Mouse (Mus musculus): ENCODE data around the gene Cdc14b. TPM values are rescaled to one million over a fixed set of nuclear protein-coding genes. Genes with fewer than 3 reads are reported as not detected.

The Cdc14b gene
- polyA plus RNA-seq, 1 experiment = 4.4 TPM

- no peak for TF ChIP-seq MAX (IDR thresholded peaks at IDR 0.05; ENCODE audit: low read depth)
- no peak for TF ChIP-seq E2F4 (IDR thresholded peaks at IDR 0.05; ENCODE audit: insufficient read depth)
- no peak for TF ChIP-seq TCF12 (IDR thresholded peaks at IDR 0.05; ENCODE audit: insufficient read depth, poor library complexity, severe bottlenecking)
- TF ChIP-seq MYOD1 (IDR thresholded peaks at IDR 0.05; ENCODE audit: control insufficient read depth in 1 of 3, insufficient read length in 2 of 3, low read depth in 2 of 3) = no peak
- TF ChIP-seq TCF3 (IDR thresholded peaks at IDR 0.05; ENCODE audit: insufficient read length, low read depth) = no peak
- no peak for TF ChIP-seq USF1 (IDR thresholded peaks at IDR 0.05; ENCODE audit: low read depth)
- no peak for TF ChIP-seq REST (IDR thresholded peaks at IDR 0.05; ENCODE audit: insufficient read depth, insufficient read length)
- no peak for TF ChIP-seq SRF (IDR thresholded peaks at IDR 0.05; ENCODE audit: control insufficient read depth, insufficient read length, low read depth)
- TF ChIP-seq MYOG (IDR thresholded peaks at IDR 0.05; ENCODE audit: control insufficient read depth in 1 of 3, insufficient read depth in 1 of 3, insufficient read length in 2 of 3, low read depth in 2 of 3) = no peak
- no peak for TF ChIP-seq POLR2A (IDR thresholded peaks at IDR 0.05; ENCODE audit: insufficient read length, low read depth)
- no peaks in the 10 kb centered on the region for H3K36me3 ChIP-seq (ENCODE audit: control insufficient read depth, insufficient read depth)
- no peak overlapping the region for H3ac ChIP-seq (ENCODE audit: control insufficient read depth, insufficient read length)
- peak overlapping the region; percentile 62 for H3K4me2 ChIP-seq (ENCODE audit: low read depth)
- H3K27me3 ChIP-seq (ENCODE audit: control insufficient read depth, insufficient read depth, insufficient read length) = no peaks in the 10 kb centered on the region
- H3K79me2 ChIP-seq (ENCODE audit: control insufficient read depth, insufficient read depth) = peaks cover 9% of the 10 kb centered on the region
- H3K4me3 ChIP-seq = peak overlapping the region; percentile 71
Observed at GRCm38 (mm10) chr13:64311266-64311665, 36.2 kb upstream of the Cdc14b start.

- Histone ChIP-seq H3K4me3 (peak overlapping the region; percentile 71), H3K27me3 (ENCODE audit: control insufficient read depth, insufficient read depth, insufficient read length) (no peaks in the 10 kb centered on the region), H3ac (ENCODE audit: control insufficient read depth, insufficient read length) (no peak overlapping the region), H3K36me3 (ENCODE audit: control insufficient read depth, insufficient read depth) (no peaks in the 10 kb centered on the region), H3K4me2 (ENCODE audit: low read depth) (peak overlapping the region; percentile 62), H3K79me2 (ENCODE audit: control insufficient read depth, insufficient read depth) (peaks cover 9% of the 10 kb centered on the region)
- TF ChIP-seq USF1 (IDR thresholded peaks at IDR 0.05; ENCODE audit: low read depth) = no peak
- TF ChIP-seq POLR2A (IDR thresholded peaks at IDR 0.05; ENCODE audit: insufficient read length, low read depth) = no peak
- no peak for TF ChIP-seq TCF12 (IDR thresholded peaks at IDR 0.05; ENCODE audit: insufficient read depth, poor library complexity, severe bottlenecking)
- no peak for TF ChIP-seq MAX (IDR thresholded peaks at IDR 0.05; ENCODE audit: low read depth)
- no peak for TF ChIP-seq E2F4 (IDR thresholded peaks at IDR 0.05; ENCODE audit: insufficient read depth)
Observed at GRCm38 (mm10) chr13:64310585-64310984, 35.5 kb upstream of the Cdc14b start.

- Histone ChIP-seq H3K4me3 (no peak overlapping the region), H3K4me2 (ENCODE audit: low read depth) (no peak overlapping the region), H3K36me3 (ENCODE audit: control insufficient read depth, insufficient read depth) (no peaks in the 10 kb centered on the region), H3K79me2 (ENCODE audit: control insufficient read depth, insufficient read depth) (peaks cover 9% of the 10 kb centered on the region), H3ac (ENCODE audit: control insufficient read depth, insufficient read length) (no peak overlapping the region), H3K27me3 (ENCODE audit: control insufficient read depth, insufficient read depth, insufficient read length) (no peaks in the 10 kb centered on the region)
- TF ChIP-seq CEBPB (IDR thresholded peaks at IDR 0.05; ENCODE audit: insufficient read depth, poor library complexity, severe bottlenecking) = no peak
- no peak for TF ChIP-seq USF1 (IDR thresholded peaks at IDR 0.05; ENCODE audit: low read depth)
- no peak for TF ChIP-seq TCF3 (IDR thresholded peaks at IDR 0.05; ENCODE audit: insufficient read length, low read depth)
- no peak for TF ChIP-seq MAX (IDR thresholded peaks at IDR 0.05; ENCODE audit: low read depth)
- no peak for TF ChIP-seq TCF12 (IDR thresholded peaks at IDR 0.05; ENCODE audit: insufficient read depth, poor library complexity, severe bottlenecking)
- TF ChIP-seq SRF (IDR thresholded peaks at IDR 0.05; ENCODE audit: control insufficient read depth, insufficient read length, low read depth) = no peak
- no peak for TF ChIP-seq POLR2AphosphoS2 (IDR thresholded peaks at IDR 0.05; ENCODE audit: insufficient read length, low read depth)
- TF ChIP-seq MYOG (IDR thresholded peaks at IDR 0.05; ENCODE audit: control insufficient read depth in 1 of 3, insufficient read depth in 1 of 3, insufficient read length in 2 of 3, low read depth in 2 of 3) = no peak
- TF ChIP-seq E2F4 (IDR thresholded peaks at IDR 0.05; ENCODE audit: insufficient read depth) = no peak
- TF ChIP-seq MYOD1 (IDR thresholded peaks at IDR 0.05; ENCODE audit: control insufficient read depth in 1 of 3, insufficient read length in 2 of 3, low read depth in 2 of 3) = no peak
- no peak for TF ChIP-seq POLR2A (IDR thresholded peaks at IDR 0.05; ENCODE audit: insufficient read length, low read depth)
- no peak for TF ChIP-seq REST (IDR thresholded peaks at IDR 0.05; ENCODE audit: insufficient read depth, insufficient read length)
Observed at GRCm38 (mm10) chr13:64309842-64310241, 34.8 kb upstream of the Cdc14b start.

GRCm38 (mm10) chr13:64309036-64309435, 33.9 kb upstream of the Cdc14b start:
- Histone ChIP-seq H3K4me3 (no peak overlapping the region), H3K79me2 (ENCODE audit: control insufficient read depth, insufficient read depth) (peaks cover 9% of the 10 kb centered on the region), H3K4me2 (ENCODE audit: low read depth) (no peak overlapping the region), H3ac (ENCODE audit: control insufficient read depth, insufficient read length) (no peak overlapping the region), H3K27me3 (ENCODE audit: control insufficient read depth, insufficient read depth, insufficient read length) (no peaks in the 10 kb centered on the region), H3K36me3 (ENCODE audit: control insufficient read depth, insufficient read depth) (no peaks in the 10 kb centered on the region)
- no peak for TF ChIP-seq POLR2A (IDR thresholded peaks at IDR 0.05; ENCODE audit: insufficient read length, low read depth)
- no peak for TF ChIP-seq MYOD1 (IDR thresholded peaks at IDR 0.05; ENCODE audit: control insufficient read depth in 1 of 3, insufficient read length in 2 of 3, low read depth in 2 of 3)
- TF ChIP-seq CEBPB (IDR thresholded peaks at IDR 0.05; ENCODE audit: insufficient read depth, poor library complexity, severe bottlenecking) = no peak
- TF ChIP-seq TCF12 (IDR thresholded peaks at IDR 0.05; ENCODE audit: insufficient read depth, poor library complexity, severe bottlenecking) = no peak
- no peak for TF ChIP-seq SRF (IDR thresholded peaks at IDR 0.05; ENCODE audit: control insufficient read depth, insufficient read length, low read depth)
- no peak for TF ChIP-seq TCF3 (IDR thresholded peaks at IDR 0.05; ENCODE audit: insufficient read length, low read depth)
- TF ChIP-seq MYOG (IDR thresholded peaks at IDR 0.05; ENCODE audit: control insufficient read depth in 1 of 3, insufficient read depth in 1 of 3, insufficient read length in 2 of 3, low read depth in 2 of 3) = no peak
- TF ChIP-seq POLR2AphosphoS2 (IDR thresholded peaks at IDR 0.05; ENCODE audit: insufficient read length, low read depth) = no peak
- TF ChIP-seq USF1 (IDR thresholded peaks at IDR 0.05; ENCODE audit: low read depth) = no peak
- no peak for TF ChIP-seq E2F4 (IDR thresholded peaks at IDR 0.05; ENCODE audit: insufficient read depth)
- TF ChIP-seq REST (IDR thresholded peaks at IDR 0.05; ENCODE audit: insufficient read depth, insufficient read length) = no peak
- no peak for TF ChIP-seq MAX (IDR thresholded peaks at IDR 0.05; ENCODE audit: low read depth)

GRCm38 (mm10) chr13:64307508-64307907, 32.4 kb upstream of the Cdc14b start:
- H3K4me2 ChIP-seq (ENCODE audit: low read depth) = no peak overlapping the region
- no peaks in the 10 kb centered on the region for H3K27me3 ChIP-seq (ENCODE audit: control insufficient read depth, insufficient read depth, insufficient read length)
- H3ac ChIP-seq (ENCODE audit: control insufficient read depth, insufficient read length) = no peak overlapping the region
- no peaks in the 10 kb centered on the region for H3K36me3 ChIP-seq (ENCODE audit: control insufficient read depth, insufficient read depth)
- no peak overlapping the region for H3K4me3 ChIP-seq
- peaks cover 9% of the 10 kb centered on the region for H3K79me2 ChIP-seq (ENCODE audit: control insufficient read depth, insufficient read depth)
- TF ChIP-seq USF1 (IDR thresholded peaks at IDR 0.05; ENCODE audit: low read depth) (no peak), REST (IDR thresholded peaks at IDR 0.05; ENCODE audit: insufficient read depth, insufficient read length) (no peak), SRF (IDR thresholded peaks at IDR 0.05; ENCODE audit: control insufficient read depth, insufficient read length, low read depth) (no peak), POLR2A (IDR thresholded peaks at IDR 0.05; ENCODE audit: insufficient read length, low read depth) (no peak), TCF12 (IDR thresholded peaks at IDR 0.05; ENCODE audit: insufficient read depth, poor library complexity, severe bottlenecking) (no peak), MAX (IDR thresholded peaks at IDR 0.05; ENCODE audit: low read depth) (no peak), TCF3 (IDR thresholded peaks at IDR 0.05; ENCODE audit: insufficient read length, low read depth) (no peak)
